Mouse (Mus musculus) erythroblast, embryonic 14.5 days (primary cell): ENCODE results near the gene Cs.

Experiments
- GATA1 ChIP-seq: IDR thresholded peaks from 2 replicates; pipeline ENCODE4 v1.6.1; 2012; ENCODE audit warnings: low read length, inconsistent platforms, mixed read lengths
- TAL1 ChIP-seq: IDR thresholded peaks from 3 replicates; pipeline ENCODE4 v1.6.1; 2012; ENCODE audit warnings: low read length, inconsistent platforms, mixed read lengths

DNA sequence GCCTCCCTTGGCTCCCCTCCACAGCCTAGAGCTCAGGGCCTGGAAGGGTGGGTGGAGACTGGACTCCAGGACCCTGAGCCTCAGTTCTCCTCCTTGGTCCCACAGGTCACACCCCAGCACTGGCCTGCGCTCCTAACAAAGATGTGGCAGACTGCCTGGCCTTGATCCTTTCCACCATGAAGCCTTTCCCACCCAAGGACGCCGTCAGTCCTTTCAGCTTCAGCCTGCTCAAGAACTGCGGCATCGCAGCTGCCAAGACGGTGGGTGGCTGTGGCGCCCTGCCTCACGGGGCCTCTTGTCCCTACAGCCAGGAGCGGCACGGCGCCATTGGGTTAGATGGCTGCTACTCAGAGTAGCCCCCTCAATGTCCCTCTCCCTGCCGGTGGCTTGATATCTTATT lies 52.8 kb downstream of the Cs start:
- TF ChIP-seq GATA1 = no peak
- no peak for TF ChIP-seq TAL1
